Mouse (Mus musculus): ENCODE measurements around the gene Spp2.

GRCm38 (mm10) chr1:88469746-88470145 is 63.0 kb downstream of the Spp2 start:
- TF ChIP-seq POLR2A (IDR thresholded peaks at IDR 0.05; ENCODE audit: insufficient read depth, low read depth, low read length) (no peak), CTCF (IDR thresholded peaks at IDR 0.05) (no peak), EP300 (IDR thresholded peaks at IDR 0.05; ENCODE audit: insufficient read depth, low read depth, low read length) (no peak)

Measured in heart, adult 2 months (tissue).